Mouse (Mus musculus): ENCODE results near the gene Adss.
"Not testable (repeated sequence)": the region's sequence is repeated elsewhere in the genome, so short reads cannot be mapped to it uniquely, and the experiment has no call there.

Gene Adss

DNA sequence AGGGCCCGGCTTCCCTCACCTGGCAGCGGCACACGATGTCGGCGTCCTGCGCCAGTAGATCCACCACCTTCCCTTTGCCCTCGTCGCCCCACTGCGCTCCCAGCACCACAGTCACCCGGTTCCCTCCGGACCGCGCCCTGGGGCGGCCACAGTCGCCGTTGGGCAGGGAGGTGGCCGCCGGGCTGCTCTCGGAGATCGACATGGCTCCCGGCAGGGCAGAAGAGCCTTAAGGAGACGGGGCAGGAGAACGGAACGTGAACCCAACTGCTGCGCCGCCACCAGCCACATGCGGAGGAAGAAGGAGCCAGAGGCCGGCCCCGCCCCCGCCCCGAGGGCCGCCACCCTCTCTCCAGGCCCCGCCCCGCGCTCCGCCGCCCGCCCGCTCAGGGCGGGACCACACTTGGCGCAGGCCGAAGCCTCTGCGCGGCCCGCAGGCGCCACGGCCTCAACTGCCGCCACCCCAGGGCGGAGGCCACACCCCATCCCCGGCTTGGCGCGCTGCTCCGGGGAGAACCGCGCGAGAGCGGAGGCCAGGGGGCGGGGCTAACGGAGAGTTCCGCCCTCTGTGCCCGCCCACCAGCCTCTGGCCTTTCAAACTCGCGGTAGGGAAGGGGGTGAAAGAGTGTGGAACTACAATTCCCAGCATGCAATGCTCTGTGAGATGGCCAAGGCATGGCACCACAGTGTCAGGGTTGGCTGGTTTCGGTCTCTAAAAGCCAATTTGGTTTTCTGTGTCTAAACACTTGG lies at the start of gene Adss:
TSS of gene Adss (minus strand) at position 319 of the 747 bp plus-strand sequence.
- in situ Hi-C loops (cut with MboI, MseI) = loop anchor here (5.0 to 25.0 kb wide), 3 partner anchors 181 to 1966 kb away; partner anchors contain the start of gene Hnrnpu (in 2 of the 2)

DNA sequence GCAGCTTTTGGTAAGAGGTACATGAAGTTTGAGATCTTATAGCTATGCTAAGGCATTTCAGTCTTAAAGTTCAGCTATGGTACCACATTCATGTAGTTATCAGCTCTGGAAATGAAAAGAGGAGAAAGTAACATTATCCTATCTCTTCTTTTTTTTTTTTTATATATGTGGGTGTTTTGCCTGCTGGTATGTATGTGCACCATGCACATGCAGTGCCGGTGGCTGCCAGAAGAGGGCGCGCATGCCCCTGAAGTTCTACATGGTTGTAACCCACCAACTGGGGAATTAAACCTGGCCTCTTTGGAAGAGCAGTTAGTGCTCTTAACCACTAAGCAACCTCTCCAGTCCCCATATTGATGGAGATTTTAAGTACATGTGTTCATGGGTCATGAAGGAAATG lies 49.5 kb upstream of the Adss start:
- in situ Hi-C loops (cut with MboI, MseI) = loop anchor here in 1 of 2 experiments (5.0 kb wide), 1 partner anchor 196 kb away; no protein-coding TSS in a partner anchor

- in situ Hi-C loops (cut with MboI, MseI) = not testable (repeated sequence)
These were observed 31.5 kb upstream of the Adss start for GRCm38 (mm10) chr1:177827776-177828175.

DNA sequence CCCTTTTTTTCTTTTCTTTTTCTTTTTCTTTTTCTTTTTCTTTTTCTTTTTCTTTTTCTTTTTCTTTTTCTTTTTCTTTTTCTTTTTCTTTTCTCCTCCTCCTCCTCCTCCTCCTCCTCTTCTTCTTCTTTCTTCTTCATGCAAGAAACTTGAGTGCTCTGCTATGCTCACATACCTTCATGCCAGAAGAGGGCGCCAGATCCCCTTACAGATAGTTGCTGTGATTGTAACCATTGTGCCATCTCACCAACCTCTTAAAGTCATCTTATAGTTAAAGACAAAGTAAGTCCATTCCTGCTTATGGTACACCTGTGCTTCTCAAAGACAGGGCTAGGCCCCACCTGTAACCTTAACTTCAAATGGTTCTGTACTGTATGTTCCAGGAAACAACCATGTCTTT lies 10.5 kb upstream of the Adss start:
- in situ Hi-C loops (cut with MboI, MseI) = loop anchor here (10.0 kb wide), 2 partner anchors 378 to 508 kb away; partner anchors contain the start of genes Cox20 (in 1 of the 2) and Desi2 (in 1 of the 2)

GRCm38 (mm10) chr1:177803511-177803910 lies 7.2 kb upstream of the Adss start:
- in situ Hi-C loops (cut with MboI, MseI) = loop anchor here (5.0 to 10.0 kb wide), 4 partner anchors 174 to 511 kb away; partner anchors contain the start of genes Cox20 (in 1 of the 2) and Desi2 (in 1 of the 2)

- in situ Hi-C loops (cut with MboI, MseI) = loop anchor here (5.0 to 25.0 kb wide), 3 partner anchors 180 to 1965 kb away; partner anchors contain the start of gene Hnrnpu (in 2 of the 2)
These were observed 942 bp upstream of the Adss start for GRCm38 (mm10) chr1:177797151-177797755.

DNA sequence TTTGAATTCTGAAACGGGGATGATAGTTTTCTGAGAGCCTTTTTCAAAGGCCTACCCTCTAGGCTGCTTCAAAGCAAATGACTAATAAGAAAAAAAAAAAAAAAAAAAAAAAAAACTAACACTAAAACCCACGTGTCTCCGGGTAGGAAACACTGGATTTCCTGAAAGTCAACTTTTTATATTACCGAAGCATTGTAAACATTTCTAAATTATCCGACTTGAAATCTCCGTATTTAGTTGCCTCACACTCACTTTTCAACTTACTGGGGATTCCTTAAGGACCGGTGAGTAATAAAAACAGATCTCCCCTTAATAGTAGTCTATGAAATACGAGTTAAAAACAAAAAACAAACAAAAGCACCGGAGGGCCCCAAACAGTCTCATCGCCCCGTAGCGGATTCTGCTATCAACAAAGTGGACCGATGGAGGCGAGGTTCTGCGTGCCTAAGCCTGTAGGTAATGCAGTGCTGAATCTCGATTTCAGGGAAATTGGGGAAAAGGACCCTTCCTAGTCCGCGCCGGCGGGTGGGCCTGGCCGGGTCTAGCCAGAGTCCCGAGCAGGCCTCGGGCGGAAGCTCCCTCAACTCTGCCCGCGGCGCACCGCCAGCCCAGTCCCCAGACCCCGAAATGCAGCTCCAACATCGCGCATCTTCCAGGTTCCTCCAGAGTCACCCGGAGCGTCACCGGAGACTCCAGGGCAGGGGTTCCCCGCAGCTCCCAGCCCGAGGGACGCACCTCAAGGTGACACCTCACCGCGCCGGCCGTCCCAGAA lies 704 bp downstream of the Adss start:
- in situ Hi-C loops (cut with MboI, MseI) = loop anchor here (5.0 to 25.0 kb wide), 3 partner anchors 182 to 1967 kb away; partner anchors contain the start of gene Hnrnpu (in 2 of the 2)

DNA sequence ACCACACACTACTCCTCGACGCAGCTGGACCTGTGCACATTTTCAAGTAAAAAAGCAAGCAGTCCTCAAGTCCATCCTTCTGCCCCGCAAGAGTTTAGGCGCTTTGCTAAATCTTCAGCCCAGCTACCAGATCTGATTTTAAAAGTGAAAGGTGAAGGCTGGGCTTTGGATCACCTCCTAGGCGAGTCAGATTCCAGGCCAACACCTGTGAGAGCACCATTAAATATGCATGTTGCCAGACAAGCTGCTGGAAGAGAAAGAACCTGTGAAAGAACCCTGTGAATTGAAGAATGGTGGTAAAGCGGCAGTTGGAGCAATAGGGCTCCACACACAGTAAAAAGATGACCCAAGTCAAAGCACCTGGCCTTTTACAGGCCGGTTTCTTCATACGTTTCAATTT lies 1.4 kb downstream of the Adss start:
- in situ Hi-C loops (cut with MboI, MseI) = loop anchor here (5.0 to 25.0 kb wide), 3 partner anchors 182 to 1967 kb away; partner anchors contain the start of gene Hnrnpu (in 2 of the 2)

DNA sequence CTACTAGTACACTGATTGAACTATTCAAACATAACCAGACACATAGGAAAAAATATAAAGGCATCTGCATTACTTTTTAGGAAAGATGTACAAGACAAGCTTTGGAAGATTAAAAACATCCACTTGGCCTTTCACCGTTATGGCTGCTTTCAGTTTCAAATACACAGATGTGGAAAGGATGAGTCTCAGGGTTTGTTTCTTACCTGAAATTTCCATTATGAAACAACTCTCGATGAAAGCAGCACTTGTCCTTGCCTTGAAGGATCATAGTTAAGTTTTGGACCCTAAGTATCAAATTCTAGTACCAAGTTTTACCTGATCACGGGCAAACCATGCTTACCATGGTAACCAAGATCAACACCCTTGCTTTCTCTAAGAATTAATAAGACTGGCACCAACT lies 3.5 kb downstream of the Adss start:
- in situ Hi-C loops (cut with MboI, MseI) = loop anchor here (10.0 to 25.0 kb wide), 2 partner anchors 542 to 1969 kb away; partner anchors contain the start of gene Hnrnpu (in 2 of the 2)

DNA sequence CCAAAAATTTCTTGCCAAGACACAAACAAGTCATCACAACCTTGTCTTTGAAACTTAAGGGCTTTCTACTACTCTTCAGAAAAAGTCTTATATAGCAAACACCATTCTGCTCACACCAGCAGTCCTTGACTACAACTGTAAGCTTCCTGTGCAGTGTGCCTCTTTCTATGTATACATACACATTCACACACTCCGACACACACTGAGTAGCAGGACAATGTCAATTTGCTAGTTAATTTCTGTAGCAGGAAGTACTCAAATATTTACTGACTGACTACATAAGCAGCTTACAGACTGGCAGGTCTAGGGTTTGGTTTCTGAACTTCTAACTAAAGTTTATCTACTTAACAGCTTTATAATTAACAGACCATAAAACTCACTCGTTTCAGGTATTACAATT lies 18.9 kb downstream of the Adss start:
- in situ Hi-C loops (cut with MboI, MseI) = loop anchor here (10.0 to 25.0 kb wide), 3 partner anchors 627 to 1985 kb away; partner anchors contain the start of genes Efcab2 (in 1 of the 2) and Exo1 (in 1 of the 2)

- in situ Hi-C loops (cut with MboI, MseI) = loop anchor here in 1 of 2 experiments (25.0 kb wide), 1 partner anchor 1993 kb away; no protein-coding TSS in a partner anchor
These were observed 27.4 kb downstream of the Adss start for GRCm38 (mm10) chr1:177768931-177769330.

GRCm38 (mm10) chr1:177757249-177757648 lies 39.1 kb downstream of the Adss start:
- in situ Hi-C loops (cut with MboI, MseI) = loop anchor here in 1 of 2 experiments (25.0 kb wide), 1 partner anchor 2005 kb away; no protein-coding TSS in a partner anchor

DNA sequence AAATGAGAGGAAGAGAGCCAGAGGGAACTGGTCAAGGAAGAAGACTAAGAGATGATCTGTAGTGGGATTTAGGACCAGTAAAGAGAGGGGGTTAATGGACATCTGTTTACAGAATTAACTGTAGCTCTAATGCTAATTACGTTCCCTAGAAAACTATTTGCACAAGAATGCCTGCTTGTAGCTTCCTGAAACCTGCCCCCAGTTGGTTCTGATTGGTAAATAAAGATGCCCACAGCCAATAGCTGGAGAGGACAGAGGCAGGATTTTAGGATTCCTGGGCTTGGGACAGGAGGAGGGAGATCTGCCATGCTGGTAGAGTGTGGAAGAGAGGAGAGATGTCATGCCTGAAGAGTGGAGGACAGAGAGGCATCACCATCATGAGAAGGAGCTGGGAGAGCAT lies 42.8 kb downstream of the Adss start:
- in situ Hi-C loops (cut with MboI, MseI) = loop anchor here in 1 of 2 experiments (25.0 kb wide), 1 partner anchor 2009 kb away; no protein-coding TSS in a partner anchor

DNA sequence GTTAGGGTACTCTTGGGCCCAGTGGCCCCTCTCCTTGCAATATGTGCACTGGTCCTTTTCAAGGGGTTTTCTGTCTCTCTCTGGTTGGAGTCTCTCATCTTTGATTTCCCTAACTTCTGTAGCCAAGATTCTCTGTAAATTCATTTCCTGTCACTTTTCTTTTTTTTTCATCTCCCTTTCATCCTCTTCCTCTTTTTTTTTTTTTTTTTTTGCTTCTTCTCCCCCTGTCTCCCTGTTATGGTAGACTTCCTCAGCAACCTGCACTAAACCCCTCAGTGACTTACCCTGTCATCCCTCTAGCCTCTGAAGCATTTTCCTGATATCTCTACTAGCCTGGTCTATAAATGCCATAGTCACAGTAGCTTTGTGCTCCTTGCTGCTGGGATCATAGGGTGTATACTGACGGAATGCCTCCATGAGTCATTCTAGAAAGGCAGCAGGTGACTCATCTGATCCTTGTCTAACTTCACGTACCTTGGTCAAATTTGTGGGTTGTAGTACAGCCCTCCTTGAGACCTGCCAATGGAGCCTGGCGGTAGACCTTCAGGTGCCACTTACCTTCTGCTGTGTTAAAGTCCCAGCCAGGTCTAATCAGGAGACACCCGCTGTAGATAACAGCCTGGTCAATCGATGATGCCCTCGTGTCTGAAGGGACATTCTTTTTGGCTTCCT lies 48.3 kb downstream of the Adss start:
- in situ Hi-C loops (cut with MboI, MseI) = no loop called here

GRCm38 (mm10) chr1:177744521-177745325 lies 51.6 kb downstream of the Adss start:
- in situ Hi-C loops (cut with MboI, MseI) = no loop called here

GRCm38 (mm10) chr1:177742119-177742518 lies 54.2 kb downstream of the Adss start:
- in situ Hi-C loops (cut with MboI, MseI) = no loop called here

DNA sequence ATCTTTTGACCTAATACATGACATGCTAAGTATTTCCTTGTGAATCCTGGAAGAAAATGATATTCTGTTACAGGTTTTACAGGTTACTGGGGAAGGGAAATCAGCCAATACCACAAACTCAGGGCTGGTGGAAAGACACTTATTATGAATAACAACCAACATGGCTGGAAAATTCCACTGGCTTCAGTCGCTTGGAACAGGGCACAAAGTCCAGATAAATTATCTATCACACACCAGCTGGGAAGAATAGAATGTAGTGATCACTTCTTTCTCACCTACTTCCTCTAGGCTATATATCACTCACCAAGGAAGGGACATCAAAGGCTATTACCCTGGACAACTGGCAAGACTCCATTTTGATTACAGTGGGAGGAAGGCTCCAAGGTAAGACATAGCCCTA lies 55.6 kb downstream of the Adss start:
- in situ Hi-C loops (cut with MboI, MseI) = no loop called here

- in situ Hi-C loops (cut with MboI, MseI) = no loop called here
These were observed 58.7 kb downstream of the Adss start for GRCm38 (mm10) chr1:177737505-177738105.

DNA sequence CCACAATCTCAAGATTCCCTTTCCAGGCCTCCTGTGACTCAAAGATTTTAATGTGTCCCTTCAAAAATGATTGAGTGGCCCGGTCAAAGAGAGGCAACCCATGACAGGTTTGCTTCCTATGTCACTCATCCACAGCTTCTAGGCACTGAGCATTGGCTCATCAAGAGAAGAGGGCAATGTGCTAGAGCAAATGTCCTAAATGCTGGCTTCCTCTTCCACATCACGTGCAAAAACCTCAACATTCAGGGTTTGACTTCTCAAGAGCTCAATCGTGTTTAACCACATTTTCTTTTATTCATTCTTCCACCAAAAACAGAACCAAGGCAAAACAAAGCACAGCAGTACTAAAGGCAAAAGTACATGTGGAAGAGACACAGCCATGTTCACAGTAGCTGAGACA lies 64.3 kb downstream of the Adss start:
- in situ Hi-C loops (cut with MboI, MseI) = no loop called here
